Mouse (Mus musculus) MEL (cell line): ENCODE results near the gene Acsbg1.
"Not testable (repeated sequence)": the region's sequence is repeated elsewhere in the genome, so short reads cannot be mapped to it uniquely, and the experiment has no call there.

Experiments
- CTCF ChIP-seq, 3 experiments: IDR thresholded peaks in 2 of 3; conservative IDR thresholded peaks in 1 of 3; 2 replicates each; pipeline ENCODE4 v1.5.1; 2011 to 2012; ENCODE audit warnings: low read length in 3 of 3, low read depth in 2 of 3, mild to moderate bottlenecking in 2 of 3, improper control_type of control experiment in 1 of 3, inconsistent platforms in 1 of 3, mixed read lengths in 1 of 3, moderate library complexity in 1 of 3; ENCODE audit not compliant: control insufficient read depth in 1 of 3, insufficient read depth in 1 of 3, poor library complexity in 1 of 3, severe bottlenecking in 1 of 3
- ELF1 ChIP-seq: IDR thresholded peaks from 2 replicates; pipeline ENCODE4 v1.6.1; 2014; ENCODE audit warnings: low read depth, mild to moderate bottlenecking, inconsistent platforms, low read length, improper control_type of control experiment, moderate library complexity
- GATA1 ChIP-seq: IDR thresholded peaks from 2 replicates; pipeline ENCODE4 v1.6.1; 2011; ENCODE audit warnings: low read depth, low read length, improper control_type of control experiment
- HCFC1 ChIP-seq: IDR thresholded peaks from 2 replicates; pipeline ENCODE4 v1.6.1; 2012; ENCODE audit warnings: low read depth, mild to moderate bottlenecking, inconsistent platforms, low read length, improper control_type of control experiment, moderate library complexity
- JUND ChIP-seq: IDR thresholded peaks from 2 replicates; pipeline ENCODE4 v1.6.1; 2011; ENCODE audit warnings: low read depth, mild to moderate bottlenecking, improper control_type of control experiment, low read length
- MYB ChIP-seq: IDR thresholded peaks from 2 replicates; pipeline ENCODE4 v1.6.1; 2011; ENCODE audit warnings: mild to moderate bottlenecking, low read depth, low read length, improper control_type of control experiment
- MYC ChIP-seq: IDR thresholded peaks from 2 replicates; pipeline ENCODE4 v1.6.1; 2011; ENCODE audit warnings: low read depth, mild to moderate bottlenecking, low read length, improper control_type of control experiment, moderate library complexity
- NRF1 ChIP-seq: IDR thresholded peaks from 2 replicates; pipeline ENCODE4 v1.6.1; 2014; ENCODE audit warnings: low read depth, mild to moderate bottlenecking, inconsistent platforms, low read length, improper control_type of control experiment, moderate library complexity; ENCODE audit not compliant: poor library complexity, insufficient read depth, severe bottlenecking
- POLR2A ChIP-seq, 2 experiments: IDR thresholded peaks; 2 replicates each; pipeline ENCODE4 v1.6.1; 2011 to 2012; ENCODE audit warnings: low read length in 2 of 2, mild to moderate bottlenecking in 2 of 2, control low read depth in 1 of 2, improper control_type of control experiment in 1 of 2, low read depth in 1 of 2, moderate library complexity in 1 of 2; ENCODE audit not compliant: control insufficient read depth in 1 of 2, insufficient read depth in 1 of 2, poor library complexity in 1 of 2
- POLR2AphosphoS2 ChIP-seq: IDR thresholded peaks from 2 replicates; pipeline ENCODE4 v1.6.1; 2011; ENCODE audit warnings: low read length, improper control_type of control experiment
- RCOR1 ChIP-seq: IDR thresholded peaks from 2 replicates; pipeline ENCODE4 v1.6.1; 2012; ENCODE audit warnings: low read depth, mild to moderate bottlenecking, inconsistent platforms, low read length, improper control_type of control experiment
- UBTF ChIP-seq: IDR thresholded peaks from 2 replicates; pipeline ENCODE4 v1.6.1; 2012; ENCODE audit warnings: low read depth, mild to moderate bottlenecking, inconsistent platforms, low read length, improper control_type of control experiment, moderate library complexity, borderline replicate concordance; ENCODE audit not compliant: insufficient read depth
- USF1 ChIP-seq: IDR thresholded peaks from 2 replicates; pipeline ENCODE4 v1.6.1; 2014; ENCODE audit warnings: low read depth, mild to moderate bottlenecking, inconsistent platforms, low read length, improper control_type of control experiment, moderate library complexity

- not testable (repeated sequence) for TF ChIP-seq USF1; GATA1; ELF1; UBTF; POLR2A (IDR thresholded peaks at IDR 0.05; ENCODE audit: control insufficient read depth in 1 of 2, insufficient read depth in 1 of 2, low read depth in 1 of 2, low read length in 2 of 2, poor library complexity in 1 of 2); JUND; CTCF (IDR thresholded peaks at IDR 0.05 in 2 of 3, conservative IDR thresholded peaks at IDR 0.05 in 1 of 3; ENCODE audit: control insufficient read depth in 1 of 3, insufficient read depth in 1 of 3, low read depth in 2 of 3, low read length in 3 of 3, poor library complexity in 1 of 3, severe bottlenecking in 1 of 3); NRF1; POLR2AphosphoS2; MYB; MYC; HCFC1; RCOR1
Observed at GRCm38 (mm10) chr9:54690697-54691096, 29.0 kb upstream of the Acsbg1 start.
